Mouse (Mus musculus) CH12.LX (cell line): Measurements from ENCODE around the gene Iqschfp.

Experiments used
- CTCF ChIP-seq, 2 experiments: IDR thresholded peaks in 1 of 2; conservative IDR thresholded peaks in 1 of 2; 2 replicates each; pipeline ENCODE4 v1.5.1; 2011 to 2012; ENCODE audit warnings: low read depth in 2 of 2, low read length in 2 of 2, improper control_type of control experiment in 1 of 2, inconsistent platforms in 1 of 2, mild to moderate bottlenecking in 1 of 2, moderate library complexity in 1 of 2
- E2F4 ChIP-seq: IDR thresholded peaks from 2 replicates; pipeline ENCODE4 v1.6.1; 2011; ENCODE audit warnings: low read depth, low read length, improper control_type of control experiment; ENCODE audit not compliant: insufficient replicate concordance
- POLR2A ChIP-seq: IDR thresholded peaks from 2 replicates; pipeline ENCODE4 v1.6.1; 2011; ENCODE audit warnings: low read depth, mild to moderate bottlenecking, improper control_type of control experiment, low read length
- SMC3 ChIP-seq: IDR thresholded peaks from 2 replicates; pipeline ENCODE4 v1.6.1; 2011; ENCODE audit warnings: low read depth, low read length, improper control_type of control experiment
- ZMIZ1 ChIP-seq: IDR thresholded peaks from 2 replicates; pipeline ENCODE4 v1.6.1; 2012; ENCODE audit warnings: low read depth, mild to moderate bottlenecking, inconsistent platforms, low read length, improper control_type of control experiment

DNA sequence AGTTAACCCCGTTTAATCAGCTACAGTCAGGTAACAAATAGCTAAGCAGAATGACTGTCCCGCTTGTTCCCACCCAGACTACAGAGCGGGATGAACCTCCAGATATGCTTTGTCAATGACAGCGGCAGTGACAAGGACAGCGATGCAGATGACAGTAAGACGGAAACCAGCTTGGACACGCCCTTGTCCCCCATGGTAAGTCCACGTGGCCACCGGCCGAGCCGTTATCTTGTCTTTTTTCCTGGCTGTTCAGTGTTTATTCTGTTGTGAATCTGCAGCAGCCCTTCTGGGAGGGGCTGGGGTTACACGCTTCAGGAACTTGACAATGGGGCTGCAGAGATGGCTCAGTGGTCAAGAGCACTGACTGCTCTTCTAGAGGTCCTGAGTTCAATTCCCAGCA, 724.3 kb downstream of the Iqschfp start:
- TF ChIP-seq ZMIZ1, result no peak
- no peak for TF ChIP-seq POLR2A
- TF ChIP-seq CTCF (conservative IDR thresholded peaks at IDR 0.05 in 1 of 2, IDR thresholded peaks at IDR 0.05 in 1 of 2; ENCODE audit: low read depth in 2 of 2, low read length in 2 of 2), result no peak
- no peak for TF ChIP-seq SMC3
- TF ChIP-seq E2F4, result no peak
